Mouse (Mus musculus) spleen, adult 18-20 months (tissue): Measurements from ENCODE around the gene Hist2h2ac.
"Not testable (repeated sequence)": the region's sequence is repeated elsewhere in the genome, so short reads cannot be mapped to it uniquely, and the experiment has no call there.

Source experiments
- DNase-seq, 2 experiments: peaks; one replicate each; pipeline ENCODE4 v3.0.0; 2022; ENCODE audit warnings: mixed read lengths in 2 of 2

The Hist2h2ac gene

DNA sequence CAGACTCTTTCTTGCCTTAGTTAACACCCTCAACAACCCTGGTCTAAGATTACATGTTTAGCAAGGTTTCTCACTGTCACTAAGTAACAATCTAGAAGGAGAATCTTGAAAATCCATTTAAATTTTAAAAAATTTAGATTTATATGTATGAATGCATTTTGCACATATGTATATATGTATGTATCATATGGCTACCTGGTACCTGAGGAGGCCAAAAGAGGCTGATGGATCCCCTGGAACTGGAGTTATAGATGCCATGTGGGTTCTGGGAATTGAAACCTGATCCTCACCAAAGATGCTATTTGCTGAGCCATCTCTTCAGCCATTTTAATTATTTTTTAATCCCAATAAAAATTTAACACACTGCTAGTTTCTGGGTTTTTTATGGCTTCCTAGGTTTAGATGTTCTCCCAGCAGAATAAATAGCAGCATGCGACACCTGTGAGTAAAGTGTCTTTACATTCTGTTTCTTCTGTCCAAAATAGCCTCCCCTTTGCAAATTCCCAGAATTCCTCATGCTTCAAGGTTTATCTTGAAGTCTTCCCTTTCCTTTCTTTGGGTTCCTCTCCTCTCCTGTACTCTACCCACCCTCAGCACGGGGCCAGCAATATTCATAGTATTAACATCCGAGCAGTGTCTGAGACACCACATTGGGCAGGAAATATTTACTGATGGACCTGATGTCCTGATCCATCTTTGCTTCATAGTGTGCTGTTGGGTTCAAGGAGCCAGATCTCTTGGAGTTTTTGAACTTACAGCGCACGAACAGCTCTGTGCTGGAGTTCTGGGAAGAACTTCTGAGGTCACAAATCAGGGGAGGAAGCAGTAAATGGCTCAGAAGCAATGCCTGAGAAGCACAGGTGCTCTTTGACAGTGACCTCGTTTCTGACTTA is 27.7 kb upstream of the Hist2h2ac start:
- DNase-seq: no peak

DNA sequence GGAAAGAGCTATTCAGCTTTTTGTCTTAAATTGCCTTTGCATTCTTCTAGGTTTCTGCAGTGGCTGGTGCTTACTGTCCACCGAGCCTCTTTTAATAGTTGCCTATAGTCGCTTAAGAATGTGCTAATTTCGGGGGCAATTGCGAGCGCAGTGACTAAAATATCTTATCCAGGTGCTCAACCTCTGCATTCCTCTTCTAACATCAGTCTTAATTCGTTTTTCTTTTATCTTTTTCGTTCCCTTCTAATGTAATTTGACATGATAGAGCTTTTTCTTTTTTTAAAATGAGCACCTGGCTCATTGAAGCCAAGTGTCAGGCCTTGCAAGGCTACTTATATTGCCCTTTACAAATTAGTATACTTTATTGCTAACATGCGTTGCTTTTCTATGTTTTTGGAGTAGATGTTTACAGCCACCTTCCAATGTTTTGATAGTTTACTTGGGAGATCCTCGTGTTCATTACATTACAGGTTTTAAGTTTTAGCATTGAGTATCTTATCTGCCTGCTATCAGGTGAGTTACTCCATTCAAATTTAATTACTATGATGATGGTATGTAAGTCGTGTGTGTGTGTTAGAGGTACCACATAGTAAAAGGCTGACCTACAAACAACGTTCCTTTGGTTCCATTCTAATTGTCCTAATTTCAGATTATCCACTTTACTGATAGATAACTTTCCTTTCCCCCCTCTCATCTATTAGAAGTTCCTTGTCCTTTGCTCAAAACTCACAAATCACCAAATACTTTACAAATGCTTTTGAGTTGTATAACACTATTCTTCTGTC is 26.9 kb upstream of the Hist2h2ac start:
- no peak for DNase-seq

DNA sequence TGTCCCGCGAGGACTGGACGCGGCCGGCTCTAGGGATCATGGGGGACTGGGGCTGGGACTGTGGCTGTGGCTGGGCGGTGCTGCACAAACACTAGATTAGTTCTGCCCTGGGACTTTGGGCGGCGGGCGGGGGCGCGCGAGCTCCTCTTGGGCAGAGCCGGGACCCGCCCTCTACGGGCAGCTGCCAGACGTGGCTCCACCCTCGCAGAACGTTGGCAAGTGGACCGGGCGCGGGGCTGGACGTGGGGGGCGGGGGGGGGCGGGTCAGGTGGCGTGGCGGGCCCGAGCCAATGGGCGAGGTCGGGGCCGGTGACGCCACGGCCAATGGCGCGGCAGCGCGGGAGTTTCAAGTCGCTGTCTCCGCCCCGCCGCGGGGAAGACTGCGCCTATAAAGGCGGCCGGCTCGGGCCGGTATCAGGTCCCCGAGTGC is 25.8 kb upstream of the Hist2h2ac start, which contains the start of gene Hist2h3c1:
TSS of gene Hist2h3c1 (plus strand) at position 259 of the 430 bp plus-strand sequence.
- not testable (repeated sequence) for DNase-seq

DNA sequence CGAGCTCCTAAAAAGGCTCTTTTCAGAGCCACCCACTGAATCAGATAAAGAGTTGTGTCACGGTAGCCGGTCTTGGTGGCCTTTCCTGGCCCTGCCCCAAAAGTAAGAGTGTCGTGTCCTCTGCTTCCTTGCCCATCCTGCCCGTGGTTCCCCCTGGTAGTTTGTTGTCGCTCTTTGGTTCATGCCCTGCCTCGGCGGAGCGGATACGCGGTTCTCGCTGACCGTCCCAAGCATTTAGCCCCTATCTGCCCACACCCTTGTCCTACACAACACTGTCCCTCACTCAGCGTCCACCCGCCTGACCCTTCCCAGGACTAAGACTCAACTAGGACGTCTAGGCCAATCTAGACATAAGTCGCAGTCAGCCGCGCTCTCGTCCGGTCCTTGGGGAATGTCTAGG is 25.3 kb upstream of the Hist2h2ac start:
- DNase-seq: not testable (repeated sequence)

DNA sequence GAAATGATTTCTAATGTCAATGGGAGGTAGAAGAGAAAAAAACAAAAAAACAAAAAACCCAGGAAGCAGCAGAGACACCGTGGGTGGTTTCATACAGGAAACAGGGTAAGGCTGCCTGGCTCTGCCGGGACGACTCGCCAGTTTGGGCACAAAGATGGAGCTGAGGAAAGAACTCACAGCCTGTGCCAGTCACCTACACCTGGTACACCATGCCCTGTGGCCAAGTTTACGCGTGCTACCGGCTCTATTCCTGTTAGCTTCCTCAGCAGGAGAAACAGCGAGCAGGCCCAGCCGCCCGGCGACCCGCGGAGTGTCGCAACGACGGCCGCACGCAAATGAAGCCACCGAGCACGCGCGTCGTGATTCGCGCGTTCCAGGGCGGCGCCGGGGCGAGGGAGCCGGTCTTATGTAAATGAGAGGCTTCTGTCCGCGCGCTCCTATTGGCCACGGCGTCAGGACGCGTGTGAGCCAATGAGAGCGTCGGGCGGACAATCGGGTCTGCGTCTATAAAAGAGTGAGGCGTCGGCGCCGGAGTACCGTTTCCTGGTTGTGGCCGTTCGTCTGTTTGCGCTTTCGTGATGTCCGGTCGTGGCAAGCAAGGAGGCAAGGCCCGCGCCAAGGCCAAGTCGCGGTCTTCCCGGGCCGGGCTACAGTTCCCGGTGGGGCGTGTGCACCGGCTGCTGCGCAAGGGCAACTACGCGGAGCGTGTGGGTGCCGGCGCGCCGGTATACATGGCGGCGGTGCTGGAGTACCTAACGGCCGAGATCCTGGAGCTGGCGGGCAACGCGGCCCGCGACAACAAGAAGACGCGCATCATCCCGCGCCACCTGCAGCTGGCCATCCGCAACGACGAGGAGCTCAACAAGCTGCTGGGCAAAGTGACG is 24.6 kb upstream of the Hist2h2ac start, which contains the start of gene Hist2h2aa1:
TSS of gene Hist2h2aa1 (plus strand) at position 495 of the 884 bp plus-strand sequence.
- peak; percentile 83 for DNase-seq

DNA sequence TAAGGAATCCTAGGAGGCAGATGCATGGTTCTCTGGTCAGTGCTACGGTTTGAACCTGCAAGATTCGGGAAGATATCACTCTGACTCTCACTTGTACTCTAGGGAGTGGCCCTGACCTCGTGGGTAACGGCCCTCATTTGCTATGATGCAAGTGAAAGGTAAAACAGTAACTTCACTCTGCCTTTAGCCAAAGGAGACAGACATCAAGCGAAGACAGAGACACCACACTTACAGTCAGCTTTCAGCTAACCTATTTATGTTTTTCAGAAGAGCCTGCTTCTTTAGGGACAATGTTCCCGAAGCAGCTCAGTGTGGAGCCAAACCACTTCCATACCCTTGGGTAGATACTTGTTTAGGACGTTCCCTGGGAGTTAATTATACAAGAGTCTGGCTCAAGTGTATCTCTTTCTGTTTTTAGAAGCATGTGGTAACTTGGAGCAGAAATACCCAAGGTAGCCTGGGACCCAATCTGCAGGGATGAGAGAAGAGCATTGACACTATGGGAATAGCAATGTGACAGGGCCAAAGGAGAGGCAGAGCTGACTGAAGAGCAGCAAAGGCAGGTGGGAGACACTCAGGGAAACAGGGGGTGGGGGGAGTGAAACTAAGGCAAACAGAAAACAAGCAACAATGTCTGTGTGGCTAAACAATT is 23.4 kb upstream of the Hist2h2ac start:
- DNase-seq: no peak

DNA sequence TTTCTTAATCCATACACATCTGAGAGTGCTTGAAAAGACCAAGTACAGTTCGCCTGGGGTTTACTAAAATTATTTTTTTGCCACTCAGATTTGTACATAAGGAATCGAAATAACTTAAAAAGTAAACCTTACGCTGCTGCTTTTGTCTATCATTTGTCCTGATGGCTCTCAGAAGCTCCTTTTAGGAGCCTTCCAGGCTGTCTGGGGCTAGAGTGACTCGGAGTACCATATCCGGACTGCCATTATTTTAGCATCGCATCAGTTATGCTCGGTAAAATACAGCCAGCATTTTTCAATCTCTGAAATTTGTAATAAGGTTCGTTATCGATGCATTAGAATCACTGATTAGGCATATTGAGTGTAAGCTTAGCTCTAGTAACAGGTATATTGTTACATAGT is 20.1 kb upstream of the Hist2h2ac start:
- no peak for DNase-seq

DNA sequence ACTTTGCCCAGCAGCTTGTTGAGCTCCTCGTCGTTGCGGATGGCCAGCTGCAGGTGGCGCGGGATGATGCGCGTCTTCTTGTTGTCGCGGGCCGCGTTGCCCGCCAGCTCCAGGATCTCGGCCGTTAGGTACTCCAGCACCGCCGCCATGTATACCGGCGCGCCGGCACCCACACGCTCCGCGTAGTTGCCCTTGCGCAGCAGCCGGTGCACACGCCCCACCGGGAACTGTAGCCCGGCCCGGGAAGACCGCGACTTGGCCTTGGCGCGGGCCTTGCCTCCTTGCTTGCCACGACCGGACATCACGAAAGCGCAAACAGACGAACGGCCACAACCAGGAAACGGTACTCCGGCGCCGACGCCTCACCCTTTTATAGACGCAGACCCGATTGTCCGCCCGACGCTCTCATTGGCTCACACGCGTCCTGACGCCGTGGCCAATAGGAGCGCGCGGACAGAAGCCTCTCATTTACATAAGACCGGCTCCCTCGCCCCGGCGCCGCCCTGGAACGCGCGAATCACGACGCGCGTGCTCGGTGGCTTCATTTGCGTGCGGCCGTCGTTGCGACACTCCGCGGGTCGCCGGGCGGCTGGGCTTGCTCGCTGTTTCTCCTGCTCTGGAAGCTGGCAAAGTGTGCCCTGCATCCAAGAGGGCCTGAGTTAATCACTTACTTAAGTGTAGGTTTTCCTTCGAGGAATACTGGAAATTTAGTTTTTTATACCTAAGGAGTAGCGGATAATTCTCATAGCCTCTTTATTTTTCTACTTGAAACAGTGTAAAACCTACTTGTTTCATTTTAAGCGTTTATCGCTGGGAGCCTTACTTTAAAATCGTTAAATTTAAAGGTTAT is 19.5 kb upstream of the Hist2h2ac start, which contains the start of gene Hist2h2aa2:
TSS of gene Hist2h2aa2 (minus strand) at position 328 of the 850 bp plus-strand sequence.
- DNase-seq: peak; percentile 89 to 92

DNA sequence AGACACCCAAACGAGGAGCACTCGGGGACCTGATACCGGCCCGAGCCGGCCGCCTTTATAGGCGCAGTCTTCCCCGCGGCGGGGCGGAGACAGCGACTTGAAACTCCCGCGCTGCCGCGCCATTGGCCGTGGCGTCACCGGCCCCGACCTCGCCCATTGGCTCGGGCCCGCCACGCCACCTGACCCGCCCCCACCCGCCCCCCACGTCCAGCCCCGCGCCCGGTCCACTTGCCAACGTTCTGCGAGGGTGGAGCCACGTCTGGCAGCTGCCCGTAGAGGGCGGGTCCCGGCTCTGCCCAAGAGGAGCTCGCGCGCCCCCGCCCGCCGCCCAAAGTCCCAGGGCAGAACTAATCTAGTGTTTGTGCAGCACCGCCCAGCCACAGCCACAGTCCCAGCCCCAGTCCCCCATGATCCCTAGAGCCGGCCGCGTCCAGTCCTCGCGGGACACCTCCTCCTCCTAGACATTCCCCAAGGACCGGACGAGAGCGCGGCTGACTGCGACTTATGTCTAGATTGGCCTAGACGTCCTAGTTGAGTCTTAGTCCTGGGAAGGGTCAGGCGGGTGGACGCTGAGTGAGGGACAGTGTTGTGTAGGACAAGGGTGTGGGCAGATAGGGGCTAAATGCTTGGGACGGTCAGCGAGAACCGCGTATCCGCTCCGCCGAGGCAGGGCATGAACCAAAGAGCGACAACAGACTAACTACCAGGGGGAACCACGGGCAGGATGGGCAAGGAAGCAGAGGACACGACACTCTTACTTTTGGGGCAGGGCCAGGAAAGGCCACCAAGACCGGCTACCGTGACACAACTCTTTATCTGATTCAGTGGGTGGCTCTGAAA is 18.5 kb upstream of the Hist2h2ac start, which contains the start of gene Hist2h3c2:
TSS of gene Hist2h3c2 (minus strand) at position 174 of the 840 bp plus-strand sequence.
- peak; percentile 19 to 60 for DNase-seq

DNA sequence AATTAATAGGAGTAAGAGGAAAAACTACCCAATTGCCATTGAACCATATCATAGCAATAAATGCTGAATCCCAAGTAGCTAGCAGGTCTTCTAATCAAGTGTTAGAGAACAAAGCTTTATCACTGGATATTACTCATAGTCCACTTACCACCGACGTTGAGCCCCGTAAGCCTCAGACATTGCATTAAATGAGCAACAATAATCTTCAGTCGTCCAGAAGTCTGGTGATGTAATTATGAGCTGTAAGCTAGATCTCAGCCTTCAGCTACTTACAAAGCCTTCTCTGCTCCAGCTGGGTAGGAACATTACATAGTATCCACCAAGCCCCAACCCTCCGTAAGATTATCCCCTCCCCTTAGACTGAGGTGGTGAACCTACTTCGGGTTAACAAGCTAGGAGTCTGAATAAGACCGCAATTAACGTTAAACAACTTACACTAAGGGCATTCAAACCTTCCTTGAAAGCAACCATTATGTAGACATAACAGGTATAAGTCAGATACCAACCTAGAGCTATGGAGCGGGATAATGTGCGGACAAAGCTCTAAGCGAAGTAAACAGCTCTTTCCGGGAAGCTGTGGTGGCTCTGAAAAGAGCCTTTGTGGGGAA is 17.3 kb upstream of the Hist2h2ac start:
- no peak for DNase-seq

DNA sequence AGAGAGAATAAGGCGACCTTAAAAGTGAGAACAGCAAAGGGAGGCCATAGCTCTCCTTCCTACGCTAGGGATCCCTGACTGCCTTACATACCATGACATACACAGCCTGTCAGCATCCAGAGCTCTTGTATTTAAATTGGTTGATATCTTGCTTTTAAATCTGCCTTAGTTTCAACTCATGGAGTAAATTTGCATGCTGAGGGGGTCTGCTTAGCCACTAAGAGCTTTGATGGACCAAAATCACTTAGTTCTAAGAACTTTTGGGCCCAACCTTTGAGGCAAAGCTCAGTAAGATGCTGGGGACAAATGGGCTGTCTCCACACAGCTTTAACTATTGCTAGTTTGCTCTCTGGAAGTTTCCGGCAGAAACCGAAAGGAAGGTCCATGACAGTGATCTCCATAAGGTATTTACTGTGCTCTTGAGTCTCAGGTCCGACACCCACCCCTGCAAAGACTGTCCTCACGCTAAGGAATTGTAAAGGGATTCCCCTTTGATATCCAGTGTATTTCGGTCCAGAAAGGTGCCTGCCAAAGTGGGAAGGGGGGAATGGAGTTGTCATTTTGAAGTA is 16.7 kb upstream of the Hist2h2ac start:
- no peak for DNase-seq

DNA sequence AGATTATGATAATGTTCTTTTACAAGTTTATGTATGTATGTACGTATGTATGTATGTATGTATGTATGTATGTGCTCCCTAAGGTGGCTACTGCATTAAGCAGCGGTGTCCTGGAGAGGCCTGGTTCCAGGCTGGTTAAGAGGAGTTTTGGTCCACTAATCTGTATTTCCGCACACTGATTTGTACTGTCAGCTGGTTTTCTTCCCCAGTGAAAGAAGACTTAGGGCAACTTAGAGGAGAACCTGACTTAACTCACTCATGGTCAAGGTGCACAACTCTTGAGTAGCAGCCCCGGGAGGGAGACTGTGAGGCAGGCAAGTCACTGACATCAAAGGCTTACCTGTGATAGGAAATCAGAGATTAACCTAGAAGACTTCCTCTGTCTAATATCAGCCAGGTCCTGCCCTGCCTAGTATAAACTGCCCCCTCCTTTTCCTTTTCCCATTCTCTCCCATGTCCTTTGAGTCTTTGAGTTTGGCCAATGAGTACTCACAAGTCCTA is 16.2 kb upstream of the Hist2h2ac start:
- DNase-seq: no peak

DNA sequence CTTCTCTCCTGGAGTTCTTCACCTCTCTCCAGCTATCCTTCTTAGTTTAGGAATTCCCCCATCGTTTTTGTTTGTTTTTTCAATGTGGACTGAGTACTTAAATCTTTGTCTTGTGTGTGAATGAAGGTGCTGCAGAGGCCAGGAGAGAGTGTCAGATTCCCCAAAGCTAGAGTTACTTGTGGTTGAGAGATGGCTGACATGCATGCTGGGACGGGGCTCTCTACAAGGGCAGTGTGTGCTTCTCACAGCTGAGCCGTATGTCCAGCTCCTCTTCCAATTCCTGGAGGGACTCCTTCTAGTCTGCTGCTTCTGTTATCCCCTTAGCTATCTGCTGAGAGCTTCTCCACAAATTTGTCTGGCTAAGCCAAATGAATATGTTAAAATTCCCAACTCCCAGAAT is 15.2 kb upstream of the Hist2h2ac start:
- DNase-seq: no peak

DNA sequence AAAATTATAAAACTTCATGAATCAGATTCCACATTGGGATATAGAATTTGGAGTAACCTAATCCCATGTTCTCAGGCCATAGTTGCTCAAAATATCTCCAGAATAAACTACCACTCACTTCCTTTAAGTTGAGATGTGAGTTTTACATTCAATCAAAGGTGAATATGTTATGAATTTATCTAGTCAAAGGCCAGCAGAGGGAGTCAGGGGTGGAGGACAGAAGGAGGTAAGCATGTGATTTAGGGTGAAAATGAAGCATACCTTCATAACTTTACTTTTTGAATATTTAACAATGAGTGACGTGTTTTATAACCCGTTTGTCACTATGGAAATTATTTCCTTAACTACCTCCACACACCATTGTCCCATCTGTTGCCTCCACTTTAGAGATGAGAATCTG is 14.2 kb upstream of the Hist2h2ac start:
- DNase-seq: no peak

DNA sequence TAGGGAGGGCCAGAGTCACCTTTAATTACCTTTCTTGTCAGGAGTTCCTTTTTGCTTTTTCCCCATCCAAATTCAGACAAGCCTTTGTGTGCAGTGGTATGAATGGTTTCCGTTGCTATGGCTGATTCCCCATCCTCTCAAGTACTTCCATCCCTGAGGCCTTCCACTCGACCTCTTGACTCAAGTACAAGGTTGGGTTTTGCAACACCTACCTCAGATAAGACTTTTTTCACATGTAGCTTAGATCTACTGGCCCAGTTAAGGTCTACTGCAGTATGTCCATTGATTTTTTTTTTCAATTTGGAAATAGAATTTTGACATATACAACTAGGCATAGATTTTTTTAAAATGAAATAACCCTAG is 11.1 kb upstream of the Hist2h2ac start:
- DNase-seq: no peak

DNA sequence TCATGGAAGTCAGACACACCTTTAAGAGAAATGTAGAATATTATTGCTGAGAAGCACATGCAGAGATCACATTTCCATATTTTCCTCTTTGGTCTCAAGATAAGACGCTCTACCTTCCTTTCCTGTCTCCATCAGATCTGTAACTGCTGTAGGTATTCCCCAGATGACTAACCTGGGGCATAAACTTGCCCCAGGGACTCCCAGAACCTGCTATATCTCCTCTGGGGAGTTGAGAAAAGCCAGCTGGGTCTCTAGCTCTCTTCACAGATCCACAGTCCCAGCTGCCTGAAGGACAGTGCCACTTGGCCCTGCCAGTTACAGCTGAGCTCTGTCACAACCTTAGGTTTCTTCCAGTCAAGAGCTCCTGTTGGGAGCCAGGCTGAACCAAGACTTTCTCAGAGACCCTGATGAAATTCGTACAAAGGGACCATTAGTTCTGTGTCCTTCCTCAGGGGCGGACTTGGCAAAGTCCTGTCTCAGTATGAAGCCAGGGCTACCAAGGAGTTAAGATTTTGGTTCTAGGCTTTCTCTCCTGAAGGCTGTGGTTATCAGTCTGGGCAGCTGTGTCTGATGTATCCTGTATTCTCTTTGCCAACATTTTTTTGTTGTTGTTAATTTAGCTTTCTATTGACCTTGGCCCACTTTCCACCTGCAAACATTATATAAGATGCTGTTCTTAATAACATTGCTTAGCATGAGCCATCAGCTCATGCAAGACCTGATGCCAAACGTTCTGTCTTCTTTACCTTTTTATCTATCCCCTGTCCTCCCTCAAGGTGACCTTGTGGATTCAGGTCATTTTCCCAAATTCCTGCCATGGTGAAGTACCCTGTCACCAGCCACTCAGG is 10.5 kb upstream of the Hist2h2ac start:
- DNase-seq: no peak

DNA sequence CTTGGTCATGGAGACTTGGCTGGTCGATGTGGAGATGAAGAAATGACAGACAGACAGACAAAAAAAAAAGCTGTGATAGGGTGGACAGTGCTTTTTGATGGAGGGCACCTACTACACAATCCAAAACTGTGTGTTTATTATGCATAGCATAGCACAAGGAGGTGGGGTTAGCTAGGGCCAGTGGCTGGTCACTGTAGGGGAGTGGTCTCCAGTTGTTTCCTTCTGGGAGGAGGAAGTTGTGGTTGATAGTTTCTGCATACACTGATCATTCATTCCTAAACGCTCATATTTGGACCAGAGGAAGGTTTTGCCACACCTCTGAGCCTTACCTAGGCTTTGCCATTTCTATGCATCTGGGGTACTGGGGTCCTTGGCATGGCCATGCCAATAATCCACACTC is 9.7 kb upstream of the Hist2h2ac start:
- no peak for DNase-seq

DNA sequence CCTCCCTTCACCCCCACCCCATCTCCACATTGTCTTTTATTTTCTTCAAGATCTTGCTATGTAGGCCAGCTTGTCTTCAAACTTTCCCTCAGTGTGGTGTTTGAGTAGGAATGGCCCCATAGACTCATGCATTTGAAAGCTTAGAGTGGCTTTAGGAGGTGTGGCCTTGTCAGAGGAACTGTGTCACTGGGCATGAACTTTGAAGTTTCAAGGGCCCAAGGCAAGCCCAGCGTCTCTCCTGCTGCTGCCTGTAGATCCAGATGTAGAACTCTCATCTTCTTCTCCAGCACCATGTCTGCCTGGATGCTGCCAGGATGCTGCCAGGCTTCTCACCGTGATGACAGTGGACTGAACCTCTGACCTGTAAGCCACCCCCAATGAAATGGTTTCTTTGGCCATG is 8.1 kb upstream of the Hist2h2ac start:
- no peak for DNase-seq
